Mouse (Mus musculus) lung, postnatal 10 days (tissue): ENCODE results near the gene Pip5k1c.
A peak's percentile ranks its signal among the peaks of the same experiment; 100 is the strongest.

Experiments used
- DNase-seq: peaks from one replicate; pipeline ENCODE4 v3.0.0; 2021

Gene Pip5k1c

DNA sequence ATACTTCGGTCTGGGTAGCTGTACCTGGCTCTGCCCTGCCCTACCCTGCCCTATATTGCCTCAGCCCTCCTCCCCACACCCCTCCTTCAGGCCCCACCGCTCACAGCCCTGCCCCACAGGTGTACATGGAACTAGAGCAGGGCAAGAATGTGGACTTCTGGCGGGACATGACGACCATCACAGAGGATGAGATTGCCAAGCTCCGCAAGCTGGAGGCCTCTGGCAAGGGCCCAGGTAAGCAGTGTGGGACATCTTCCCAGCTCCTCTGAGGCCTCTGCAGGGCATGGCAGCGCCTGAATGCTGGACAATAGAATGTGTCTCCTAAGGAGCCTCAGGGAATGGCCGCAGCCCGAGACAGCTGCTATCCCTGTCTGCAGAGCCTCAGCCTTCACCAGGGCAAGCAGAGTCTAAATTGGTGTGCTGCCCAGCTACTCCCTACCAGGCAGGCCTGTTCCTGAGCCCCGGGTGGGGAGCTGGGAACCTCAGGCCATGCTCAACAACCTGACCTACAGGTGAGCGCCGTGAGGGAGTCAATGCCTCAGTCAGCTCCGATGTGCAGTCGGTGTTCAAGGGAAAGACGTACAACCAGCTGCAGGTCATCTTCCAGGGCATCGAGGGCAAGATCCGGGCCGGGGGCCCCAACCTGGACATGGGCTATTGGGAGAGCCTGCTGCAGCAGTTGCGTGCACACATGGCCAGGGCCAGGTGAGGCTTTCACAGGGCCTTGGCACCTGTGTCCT is 31.2 kb downstream of the Pip5k1c start:
- DNase-seq: no peak

DNA sequence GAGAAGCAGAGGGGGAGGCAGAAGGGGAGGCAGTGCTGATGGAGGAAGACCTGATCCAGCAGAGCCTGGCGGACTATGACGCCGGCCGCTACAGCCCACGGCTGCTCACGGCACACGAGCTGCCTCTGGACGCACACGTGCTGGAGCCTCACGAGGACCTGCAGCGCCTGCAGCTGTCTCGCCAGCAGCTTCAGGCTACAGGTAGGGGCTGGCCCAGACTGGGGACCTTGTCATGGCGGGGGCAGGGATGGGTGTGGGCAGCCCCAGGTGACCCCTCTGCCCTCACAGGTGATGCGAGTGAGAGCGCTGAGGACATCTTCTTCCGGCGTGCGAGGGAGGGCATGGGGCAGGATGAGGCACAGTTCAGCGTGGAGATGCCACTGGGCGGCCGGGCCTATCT is 32.4 kb downstream of the Pip5k1c start:
- DNase-seq: no peak

DNA sequence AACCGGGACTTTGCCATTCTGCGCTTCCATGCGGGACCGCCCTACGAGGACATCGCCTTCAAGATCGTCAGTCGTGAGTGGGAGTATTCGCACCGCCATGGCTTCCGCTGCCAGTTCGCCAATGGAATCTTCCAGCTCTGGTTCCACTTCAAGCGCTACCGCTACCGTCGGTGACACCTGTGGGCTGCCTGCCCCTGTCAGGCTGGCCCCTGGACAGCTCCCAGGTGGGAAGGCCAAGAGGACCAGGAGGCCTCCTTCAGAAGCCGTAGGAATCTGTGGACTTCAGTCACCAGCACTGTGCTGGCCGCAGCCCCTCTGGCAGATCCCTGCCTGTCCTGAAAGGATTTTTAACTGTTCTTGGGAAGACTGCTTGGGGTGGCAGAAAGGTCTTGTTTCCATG is 33.0 kb downstream of the Pip5k1c start:
- no peak for DNase-seq

DNA sequence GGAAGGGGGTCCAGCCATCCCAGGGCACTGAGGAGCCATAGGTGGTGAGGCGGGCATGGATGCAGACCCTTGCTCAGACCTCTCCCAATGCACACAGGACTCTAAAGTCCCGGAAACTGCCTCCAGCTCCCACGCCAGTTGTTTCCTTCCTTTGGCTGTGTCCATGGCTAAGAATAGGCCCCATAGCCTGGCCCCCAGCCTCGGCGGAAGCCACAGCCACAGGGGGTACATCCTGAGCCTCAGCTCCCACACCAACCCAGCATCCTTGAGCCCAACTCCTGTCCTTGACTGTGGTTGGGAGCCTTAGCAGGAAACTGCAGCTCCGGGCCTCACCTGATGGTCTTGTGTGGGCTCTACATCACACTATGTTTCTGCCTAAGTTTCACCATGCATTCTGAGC is 34.1 kb downstream of the Pip5k1c start:
- peak; percentile 76 for DNase-seq

DNA sequence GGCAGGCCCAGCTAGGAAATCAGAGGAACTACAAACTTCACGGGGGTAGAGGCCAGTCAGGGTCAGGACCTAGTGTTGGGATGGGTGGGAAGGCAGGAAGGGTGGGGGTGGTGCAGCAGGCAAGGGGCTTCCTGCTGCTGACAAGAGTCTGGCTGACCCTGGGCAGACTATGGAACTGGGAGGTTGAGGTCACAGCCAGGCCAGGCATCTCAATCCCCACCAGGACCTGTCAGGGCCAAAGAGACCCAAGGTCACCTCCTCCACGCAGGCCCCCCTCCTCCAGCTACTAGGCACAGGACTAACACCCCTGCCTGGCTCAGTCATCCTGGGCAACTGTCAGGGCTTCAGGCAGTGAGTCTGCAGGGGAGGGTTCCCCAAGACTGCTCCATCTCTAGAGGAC is 35.2 kb downstream of the Pip5k1c start:
- DNase-seq: peak; percentile 57

DNA sequence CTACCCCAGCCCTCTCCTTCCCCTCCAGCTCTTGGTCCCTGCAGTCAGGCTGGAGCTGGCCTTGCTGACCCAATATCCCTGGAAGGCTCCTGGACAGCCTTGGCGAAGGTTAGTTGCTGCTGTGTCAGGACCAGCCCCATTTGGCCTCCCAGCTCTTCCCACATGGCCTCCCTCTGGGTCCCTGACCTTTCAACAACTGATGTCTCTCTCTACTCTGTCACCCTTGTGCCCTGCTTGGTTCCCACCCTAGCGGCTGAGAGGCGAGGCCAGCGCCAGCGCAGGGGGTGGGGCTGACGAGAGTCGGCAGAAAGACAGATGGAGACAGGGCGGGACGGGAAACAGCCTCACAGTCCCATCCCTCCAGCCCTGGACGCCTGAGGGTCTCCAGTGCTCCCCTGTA is 35.6 kb downstream of the Pip5k1c start, which contains the start of gene Tbxa2r:
Gene Tbxa2r (plus strand): TSS at position 346 of the 400 bp plus-strand sequence.
- peak; percentile 91 for DNase-seq

DNA sequence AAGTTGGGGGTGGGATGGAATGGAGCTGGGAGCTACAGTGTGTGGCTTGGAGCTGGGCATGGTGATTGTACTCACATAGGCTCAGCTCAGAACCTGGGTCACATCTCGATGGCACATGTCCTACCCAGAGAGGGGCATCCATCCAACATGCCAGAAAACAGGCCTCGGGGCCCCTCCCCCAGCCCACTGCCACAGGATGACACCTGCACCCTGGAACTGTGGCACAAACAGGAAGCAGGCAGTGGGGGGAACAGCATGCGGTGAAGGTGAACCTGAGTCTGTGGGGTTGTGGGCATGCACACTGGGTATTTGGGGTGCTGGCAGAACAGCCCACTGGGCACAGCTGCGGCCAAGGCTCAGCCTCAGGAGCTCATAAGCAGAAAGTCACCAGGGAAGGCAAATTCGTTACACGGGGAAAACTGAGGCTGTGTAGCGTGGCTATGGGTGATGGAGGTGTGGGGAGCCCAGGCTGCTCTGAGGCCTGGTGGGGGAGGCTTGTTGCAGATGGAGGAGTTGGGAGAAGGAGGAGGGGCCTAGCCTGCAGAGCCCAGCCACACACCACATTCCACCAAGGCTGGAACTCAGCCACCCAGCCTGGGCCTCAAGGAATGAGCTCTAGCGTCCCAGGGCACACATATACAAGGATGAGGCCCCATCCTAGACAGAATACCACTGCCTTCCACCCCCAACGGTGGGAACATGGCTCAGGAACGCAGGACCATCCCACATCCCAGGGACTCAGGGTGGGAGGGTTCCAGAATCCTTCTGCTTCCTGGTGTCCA is 36.6 kb downstream of the Pip5k1c start:
- DNase-seq: peak; percentile 83

DNA sequence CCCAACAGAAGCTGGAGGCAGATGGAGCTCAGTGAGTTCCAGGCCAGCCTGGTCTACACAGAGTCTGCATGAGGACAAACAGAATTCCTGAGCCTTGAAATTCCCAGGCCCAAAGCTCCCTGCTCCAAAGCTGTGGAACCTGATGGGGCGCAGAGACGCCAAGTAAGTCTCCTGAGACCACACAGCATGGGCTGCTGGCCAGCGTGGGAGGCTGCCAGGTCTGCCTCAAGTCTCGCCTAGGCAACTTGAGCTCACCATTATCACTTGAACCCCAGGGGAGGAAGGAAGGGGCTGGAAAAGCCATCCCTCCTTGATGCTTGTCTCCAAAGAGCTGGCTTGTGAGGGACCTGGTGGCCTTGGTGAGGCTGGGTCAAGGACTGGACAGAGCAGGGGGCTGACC is 37.2 kb downstream of the Pip5k1c start:
- peak; percentile 54 for DNase-seq

DNA sequence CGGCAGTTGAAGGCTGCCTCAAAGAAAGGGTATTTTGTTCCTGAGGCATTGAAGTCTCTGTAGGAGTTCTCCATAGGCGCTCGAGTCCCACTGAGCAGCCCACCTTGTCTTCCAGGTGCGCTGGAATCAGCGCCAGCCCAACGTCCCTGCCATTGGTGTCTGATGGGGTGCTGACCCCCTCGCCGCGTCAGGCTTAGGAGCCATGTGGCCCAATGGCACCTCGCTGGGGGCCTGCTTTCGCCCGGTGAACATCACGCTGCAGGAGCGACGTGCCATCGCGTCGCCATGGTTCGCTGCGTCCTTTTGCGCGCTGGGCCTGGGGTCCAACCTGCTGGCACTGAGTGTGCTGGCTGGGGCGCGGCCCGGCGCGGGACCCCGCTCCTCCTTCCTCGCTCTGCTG is 39.5 kb downstream of the Pip5k1c start:
- no peak for DNase-seq

DNA sequence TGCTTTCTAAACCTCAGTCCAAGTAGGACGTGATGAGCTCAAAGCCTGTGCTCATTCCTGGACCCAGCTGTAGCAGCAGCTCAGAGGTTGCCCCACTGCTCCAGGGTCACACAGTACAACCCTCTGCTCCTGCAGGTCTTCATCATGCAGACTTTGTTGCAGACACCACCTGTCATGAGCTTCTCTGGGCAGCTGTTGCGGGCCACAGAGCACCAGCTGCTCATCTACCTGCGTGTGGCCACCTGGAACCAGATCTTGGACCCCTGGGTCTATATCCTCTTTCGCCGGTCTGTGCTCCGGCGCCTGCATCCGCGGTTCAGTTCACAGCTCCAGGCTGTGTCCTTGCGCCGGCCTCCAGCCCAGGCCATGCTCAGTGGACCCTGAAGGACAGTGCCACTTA is 41.6 kb downstream of the Pip5k1c start:
- DNase-seq: no peak

DNA sequence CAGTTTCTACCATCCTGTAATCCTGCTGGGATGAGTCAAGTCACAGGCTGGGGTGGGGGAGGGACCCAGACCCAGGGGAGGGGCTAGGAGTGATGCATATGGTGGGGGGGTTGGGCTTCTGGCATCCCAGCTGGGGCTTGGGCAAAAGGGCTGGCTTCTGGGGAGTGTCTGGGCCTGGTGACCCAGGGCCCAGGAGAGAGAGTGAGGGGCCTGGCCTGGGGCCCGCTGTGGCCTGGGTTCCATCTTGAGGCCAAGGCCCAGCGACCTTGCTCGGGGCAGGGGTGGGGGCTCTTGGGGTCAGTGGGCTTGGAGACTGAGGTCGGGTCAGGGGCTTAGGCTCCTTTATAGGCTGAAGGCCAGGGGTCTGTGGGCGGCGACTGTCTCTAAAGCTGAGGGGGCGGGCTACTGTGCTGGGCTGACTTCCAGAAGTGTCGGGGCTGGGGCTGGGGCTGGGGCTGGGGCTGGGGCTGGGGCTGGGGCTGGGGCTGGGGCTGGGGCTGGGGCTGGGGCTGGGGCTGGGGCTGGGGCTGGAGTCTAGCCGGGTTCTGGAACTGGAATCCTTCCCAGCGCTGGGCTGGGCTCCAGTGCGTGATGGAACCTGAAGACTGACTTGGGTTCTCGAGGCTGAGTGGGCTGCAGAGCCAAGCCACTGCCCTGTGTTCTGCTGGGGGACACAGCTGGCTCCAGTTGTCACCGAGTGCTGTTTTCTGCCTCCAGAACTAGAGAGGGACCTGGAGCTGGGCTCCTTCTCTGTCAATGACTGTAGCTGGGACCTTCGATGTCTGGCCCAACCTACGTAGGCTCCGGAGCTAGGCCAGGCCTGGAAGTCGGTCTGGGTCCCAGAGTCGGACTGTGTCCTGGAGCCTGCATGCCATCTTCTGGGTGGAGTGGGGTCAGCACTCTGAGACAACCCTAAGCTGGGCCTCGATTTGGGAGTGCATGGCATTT is 42.9 kb downstream of the Pip5k1c start:
- peak; percentile 77 for DNase-seq

DNA sequence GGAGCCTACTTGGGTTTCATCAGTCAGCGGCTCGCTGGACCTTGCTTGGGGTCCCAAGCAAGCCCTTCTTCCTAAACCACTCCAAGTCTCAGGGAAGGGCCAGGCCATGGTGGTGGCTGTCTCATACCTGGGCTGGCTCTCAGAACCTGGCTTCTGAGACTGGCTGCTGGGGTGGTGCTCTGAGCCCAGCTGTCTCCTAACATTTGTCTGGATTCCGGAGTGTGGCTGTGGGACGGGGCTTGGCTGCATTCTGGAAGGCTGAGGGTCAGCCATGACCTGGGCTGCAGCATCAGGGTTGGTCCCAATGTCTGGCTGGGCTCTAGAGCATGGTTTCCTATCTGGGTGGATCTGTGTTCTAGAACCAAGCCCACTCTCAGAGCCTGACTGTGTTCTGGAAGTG is 43.8 kb downstream of the Pip5k1c start:
- no peak for DNase-seq

DNA sequence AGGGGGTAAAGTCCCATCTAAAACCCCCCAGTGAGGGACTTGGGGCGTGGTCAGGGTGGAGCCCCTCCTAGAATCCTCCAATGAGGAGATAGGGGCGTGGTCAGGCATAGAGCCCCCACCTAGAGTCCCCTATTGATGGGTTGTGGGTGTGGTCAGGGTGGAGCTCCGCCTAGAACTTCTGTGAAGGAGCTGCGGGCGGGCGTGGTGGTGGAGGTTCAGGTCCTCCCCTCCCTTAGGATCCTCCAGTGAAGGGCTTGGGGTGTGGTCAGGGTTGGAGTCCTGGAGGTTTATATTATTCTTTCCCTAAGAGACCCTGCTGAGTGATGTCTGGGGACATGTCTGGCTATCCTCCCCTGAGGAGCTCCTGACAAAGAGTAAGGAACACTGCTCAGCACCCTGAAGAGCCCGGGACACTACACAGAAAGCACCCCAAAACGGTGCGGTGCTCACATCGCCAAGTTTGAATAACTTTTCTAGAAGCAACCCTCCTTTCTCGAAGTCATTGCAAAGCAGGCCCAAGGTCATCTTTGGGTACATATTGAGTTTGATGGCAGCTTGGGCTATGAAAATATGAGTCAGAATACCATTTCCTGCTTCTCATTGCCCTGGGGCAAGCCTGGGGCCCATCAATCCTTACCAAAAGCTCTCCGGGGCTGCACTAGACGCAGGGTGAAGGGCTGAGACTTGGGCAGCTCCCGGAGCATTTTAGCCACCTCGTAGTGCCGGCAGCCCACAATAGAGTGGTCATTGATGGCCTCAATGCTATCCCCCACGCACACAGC is 48.0 kb downstream of the Pip5k1c start:
- peak; percentile 57 for DNase-seq

DNA sequence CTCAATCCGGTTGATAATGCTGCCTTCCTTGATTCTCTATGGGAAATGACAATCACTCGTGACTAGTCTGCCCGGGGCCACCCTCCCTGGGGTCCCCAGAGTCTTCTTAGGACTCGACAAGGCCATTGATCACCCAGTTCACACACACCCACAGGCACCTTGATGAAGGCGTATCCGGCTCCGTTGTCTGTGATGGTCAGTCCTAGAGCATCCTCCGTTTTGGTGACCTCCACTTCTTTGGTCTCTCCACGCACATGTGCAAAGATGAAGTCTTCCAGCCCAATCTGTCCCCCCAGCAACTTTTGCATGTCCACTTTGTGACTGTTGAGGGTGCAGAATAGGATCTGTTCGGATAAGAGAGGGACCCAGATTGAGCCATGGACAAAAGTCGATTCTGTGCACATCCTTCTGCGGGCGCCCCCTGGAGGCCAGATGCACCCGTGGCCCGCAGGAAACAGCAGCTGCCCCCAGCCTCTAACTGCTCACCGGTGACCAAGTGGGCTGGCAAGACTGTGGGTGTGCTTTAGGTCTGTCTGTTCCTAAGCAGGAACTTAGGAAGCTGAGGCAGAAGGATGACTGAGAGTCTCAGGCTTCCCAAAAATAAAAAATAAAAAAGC is 48.7 kb downstream of the Pip5k1c start:
- DNase-seq: peak; percentile 87

DNA sequence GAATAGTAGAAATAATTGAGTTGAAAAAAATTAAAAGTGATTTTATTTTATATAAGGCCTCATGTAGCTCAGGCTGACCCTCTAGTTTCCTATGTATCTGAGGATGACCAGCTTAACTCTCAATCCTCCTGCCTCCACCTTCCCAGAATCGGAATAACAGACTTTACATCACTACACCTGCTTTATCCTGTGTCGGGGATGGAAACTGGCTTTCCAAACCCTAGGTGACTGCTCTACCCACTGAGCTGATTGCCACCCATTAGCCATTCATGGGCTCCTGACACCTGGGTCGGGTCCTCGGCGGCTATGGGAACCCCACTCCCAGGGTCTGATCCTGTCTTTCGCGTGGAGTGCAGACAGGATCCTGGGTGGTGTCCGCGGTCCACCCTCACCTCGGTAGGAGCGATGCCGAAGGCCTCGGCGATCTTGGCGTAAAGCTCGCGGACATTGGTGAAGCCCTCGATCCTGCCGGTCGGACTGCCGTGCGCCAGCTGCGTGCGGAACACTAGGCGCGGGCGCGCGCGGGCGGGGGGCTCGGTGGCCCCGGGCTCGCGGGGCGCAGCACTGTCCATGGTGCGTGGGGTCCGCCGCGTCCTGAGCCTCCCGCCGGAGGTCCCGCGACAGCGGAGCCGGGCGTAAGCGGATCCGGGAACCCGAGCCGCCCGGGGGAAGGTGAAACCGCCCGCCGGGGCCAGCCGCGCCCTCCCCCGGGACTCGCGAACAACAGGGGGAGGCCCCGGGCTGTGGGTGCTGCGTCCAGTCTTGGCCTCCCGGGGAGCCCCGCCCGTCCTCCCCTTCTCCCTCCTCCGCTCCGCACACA is 50.1 kb downstream of the Pip5k1c start, which contains the start of gene Gipc3:
Gene Gipc3 (minus strand): TSS at position 581 of the 820 bp plus-strand sequence.
- DNase-seq: peak; percentile 46

DNA sequence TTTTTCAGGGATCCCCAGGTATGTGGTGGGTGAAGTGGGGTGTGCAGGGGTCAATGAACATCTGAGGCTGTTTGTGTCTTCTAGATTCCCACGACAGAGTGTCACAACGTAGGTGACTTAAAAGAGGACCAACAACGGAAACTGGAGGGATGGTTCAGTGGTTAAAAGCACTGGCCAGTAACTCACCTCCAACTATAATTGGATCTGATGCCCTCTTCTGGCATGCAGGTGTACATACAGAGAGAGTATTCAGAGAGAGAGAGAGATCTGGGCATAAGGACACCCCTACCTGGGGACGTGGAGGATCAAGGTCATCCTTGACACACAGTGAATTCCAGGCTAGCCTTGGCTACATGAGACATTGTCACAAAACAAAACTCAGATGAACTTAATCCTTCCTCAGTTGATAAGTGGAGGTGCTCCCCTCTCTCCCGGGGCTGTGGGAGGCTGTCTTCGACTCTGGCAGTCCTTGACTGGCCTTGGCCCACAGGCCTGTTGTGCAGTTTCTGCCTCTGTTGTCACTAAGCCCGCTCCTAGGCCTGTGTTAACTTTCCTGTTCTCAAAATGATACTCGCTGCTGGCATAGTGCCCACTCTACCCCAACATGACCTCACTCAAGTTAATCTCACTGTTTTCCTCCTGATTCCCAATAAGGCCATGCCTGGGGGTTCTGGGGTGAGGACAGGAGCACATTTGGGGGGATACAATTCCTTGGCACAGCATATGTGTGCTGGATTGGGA is 51.8 kb downstream of the Pip5k1c start:
- peak; percentile 48 for DNase-seq

DNA sequence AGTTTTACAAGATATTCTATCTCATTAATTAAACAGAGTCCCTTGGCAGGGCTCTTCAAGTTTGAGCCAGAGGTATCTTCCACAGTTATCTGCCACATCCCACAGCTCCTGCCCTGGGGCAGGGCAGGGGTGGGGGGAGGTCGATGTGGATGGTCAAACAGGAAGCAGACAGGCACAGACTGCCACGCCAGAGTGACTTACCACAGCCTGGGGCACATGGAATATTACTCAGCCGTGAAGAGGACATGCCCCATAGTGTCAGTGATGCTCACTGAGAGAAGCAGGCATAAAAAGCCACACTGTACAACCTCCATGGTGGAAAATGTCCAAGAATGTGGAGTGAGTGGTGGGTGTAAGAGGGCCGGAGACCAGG is 52.4 kb downstream of the Pip5k1c start:
- DNase-seq: no peak

DNA sequence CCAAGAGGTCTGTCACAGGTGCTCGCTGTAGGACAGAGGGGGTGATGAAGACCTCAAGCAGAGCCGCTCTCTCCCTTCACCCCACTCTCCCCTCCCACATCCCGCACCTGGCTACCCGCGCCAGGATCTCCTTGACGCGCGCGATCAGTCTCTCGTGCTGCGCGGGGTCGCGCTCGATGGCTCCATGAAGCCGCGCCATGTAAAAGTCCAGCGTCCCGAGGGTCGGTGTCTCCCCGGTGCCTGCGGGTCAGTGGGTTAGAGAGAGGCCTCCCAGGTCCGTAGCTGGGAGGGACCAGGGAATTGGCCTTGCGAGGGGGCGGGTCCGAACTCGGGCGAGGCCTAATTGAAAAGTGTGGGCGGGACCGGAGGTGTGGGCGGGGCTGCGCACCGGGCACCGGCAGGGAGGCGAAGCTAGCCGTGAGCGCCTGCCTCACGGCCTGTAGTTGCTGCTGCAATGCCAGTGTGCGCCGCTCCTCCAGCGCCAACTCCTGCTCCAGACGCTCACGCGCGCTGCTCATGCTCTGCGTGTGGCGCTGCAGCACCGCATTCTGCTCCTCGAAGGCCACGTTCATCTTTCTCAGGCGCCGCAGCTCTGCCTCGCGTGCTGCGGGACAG is 53.8 kb downstream of the Pip5k1c start:
- DNase-seq: peak; percentile 80

DNA sequence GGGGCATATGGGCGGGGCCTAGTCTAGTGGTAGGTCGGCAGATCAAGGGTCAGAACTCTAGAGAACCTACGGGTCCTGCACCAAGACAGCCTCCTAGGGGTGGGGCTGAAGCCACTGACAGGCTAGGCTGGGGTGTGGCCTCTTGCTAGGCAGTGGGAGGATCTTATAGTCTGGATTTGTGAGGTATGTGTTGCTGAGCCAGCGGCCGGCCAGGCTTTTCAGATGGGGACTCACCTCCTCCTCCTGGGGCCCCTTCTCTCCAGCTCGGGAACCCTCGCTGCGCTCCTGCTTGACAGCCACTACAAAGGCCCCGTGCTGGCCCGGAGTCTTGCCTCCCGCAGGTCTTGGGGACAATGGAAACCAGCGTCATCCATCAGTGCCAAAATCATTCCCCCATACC is 56.4 kb downstream of the Pip5k1c start:
- DNase-seq: peak; percentile 85

DNA sequence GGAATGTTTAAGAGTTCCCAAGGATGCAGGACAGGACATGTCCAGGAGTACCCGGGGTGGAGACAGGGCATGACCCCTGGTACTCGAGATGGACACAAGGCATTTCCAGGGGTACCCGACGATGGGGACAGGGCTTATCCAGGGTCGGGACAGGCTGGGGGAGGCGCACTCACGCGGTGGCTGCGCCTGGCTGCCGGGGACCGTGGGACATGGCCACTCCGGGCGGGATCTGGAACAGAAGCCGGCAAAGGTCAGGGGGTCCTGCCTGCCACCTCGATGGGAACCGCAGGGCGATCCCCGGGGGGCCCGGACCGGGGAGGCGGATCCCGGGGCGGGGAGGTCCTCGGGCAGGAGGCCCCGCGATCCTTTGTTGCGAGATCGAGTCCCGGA is 57.2 kb downstream of the Pip5k1c start:
- no peak for DNase-seq
